In the genomic region with DNA sequence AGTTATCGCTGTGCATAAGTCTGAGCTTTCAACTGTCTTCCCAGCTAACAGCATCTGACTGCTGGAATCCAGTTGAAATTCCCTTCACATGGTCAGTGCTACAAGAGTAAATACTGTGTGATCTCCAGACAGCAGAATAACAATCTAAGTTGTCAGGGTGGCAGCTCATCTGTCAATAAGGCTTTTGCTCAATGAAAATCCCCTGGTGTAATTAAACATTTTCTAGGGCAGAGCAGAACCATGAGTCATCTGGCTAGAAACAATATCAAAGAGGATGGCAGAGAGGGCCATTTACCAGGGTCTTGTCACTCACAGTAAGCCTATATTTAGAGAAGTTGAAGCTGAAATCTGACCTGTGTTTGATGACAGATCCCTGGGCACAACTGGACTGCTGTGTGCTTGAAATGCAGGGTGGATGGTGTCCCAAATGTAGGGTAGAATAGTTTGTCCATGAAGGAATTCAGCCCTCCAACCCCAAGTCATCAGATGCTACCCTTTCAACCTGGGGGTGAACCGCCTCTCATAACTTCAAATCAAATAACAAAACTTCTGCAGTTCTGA, we compare ENCODE assay signal across 28 mouse cellular contexts.
DNase-seq lines count a peak whose midpoint lies in the region; ATAC-seq and TF ChIP-seq lines count a peak whose summit lies in the region.
"Had no signal": no experiment of that assay in that cellular context is flagged by ENCODE, and none has a peak within 500 bp of the region (broad histone marks: within the 10 kb centered on the region; RNA-seq: fewer than 3 reads in every experiment).

No protein-coding gene starts in this region.

- H3K36me3 ChIP-seq in limb, embryonic 14.5 days (ENCODE audit: control insufficient read depth, insufficient read depth, low read length), result no peaks in the 10 kb centered on the region
- H3K36me3 ChIP-seq: forebrain, embryonic 10.5 days; forebrain, embryonic 15.5 days; midbrain, embryonic 13.5 days; neural tube, embryonic 15.5 days had no signal

- no peak for TF ChIP-seq CTCF in gastrocnemius, adult 2 months (IDR thresholded peaks at IDR 0.05)

- H3K27ac ChIP-seq in gastrocnemius, adult 2 months, result peak overlapping the region; percentile 71
- no peak overlapping the region for H3K27ac ChIP-seq in limb, embryonic 14.5 days (replicated peaks; ENCODE audit: low read depth, low read length)
- H3K27ac ChIP-seq: forebrain, embryonic 10.5 days; forebrain, embryonic 15.5 days; hindbrain, embryonic 14.5 days; midbrain, embryonic 13.5 days; neural tube, embryonic 15.5 days; stomach, postnatal 0 days had no signal

- peak; percentile 53; the same call in 1 of the 2 replicates for ATAC-seq in limb, embryonic 14.5 days (ENCODE audit: low FRiP score, low read depth)
- ATAC-seq: forebrain, embryonic 15.5 days; intestine, postnatal 0 days; midbrain, embryonic 13.5 days had no signal

- WGBS in limb, embryonic 14.5 days, result 93% methylated on average over 2 of the region's 2 CpGs

- no peaks in the 10 kb centered on the region for H3K9me3 ChIP-seq in limb, embryonic 14.5 days (ENCODE audit: control insufficient read depth, low read length)
- H3K9me3 ChIP-seq: forebrain, embryonic 10.5 days; forebrain, embryonic 15.5 days; midbrain, embryonic 13.5 days; neural tube, embryonic 15.5 days had no signal

- no peak overlapping the region for H3K4me3 ChIP-seq in gastrocnemius, adult 2 months
- H3K4me3 ChIP-seq in limb, embryonic 14.5 days (replicated peaks; ENCODE audit: low read length), result no peak overlapping the region
- H3K4me3 ChIP-seq: forebrain, embryonic 10.5 days; forebrain, embryonic 15.5 days; midbrain, embryonic 13.5 days; neural tube, embryonic 15.5 days had no signal

- DNase-seq in gastrocnemius, adult 2 months, result no peak
- no peak for DNase-seq in gastrocnemius, adult 8-10 months (ENCODE audit: low spot score in 2 of 2)
- DNase-seq in Muller cell, postnatal 12 days (ENCODE audit: inconsistent ontology term), result peak; percentile 80
- peak; percentile 14 for DNase-seq in limb, embryonic 14.5 days (ENCODE audit: low spot score)
- DNase-seq in skeletal muscle tissue, adult 2 months (ENCODE audit: low read depth, low spot score), result peak; percentile 51
- DNase-seq in thymus, postnatal 25 days, result no peak
- DNase-seq: adrenal gland, adult 8-10 months; B cell, adult 2 months; cerebellum, adult 2 months; cerebellum, postnatal 14 days; gastrocnemius, postnatal 10 days; heart, postnatal 36 days; kidney, adult 9 months; kidney, postnatal 10 days; lung, postnatal 36 days; right cerebral cortex, adult 18-20 months; thymus, adult 18-20 months; thymus, postnatal 36 days had no signal

- H3K4me2 ChIP-seq in limb, embryonic 14.5 days (replicated peaks; ENCODE audit: low read depth, low read length, severe bottlenecking), result no peak overlapping the region
- H3K4me2 ChIP-seq: forebrain, embryonic 15.5 days; heart, embryonic 11.5 days; hindbrain, embryonic 14.5 days; liver, embryonic 11.5 days; midbrain, embryonic 13.5 days; neural tube, embryonic 15.5 days had no signal

- no peaks in the 10 kb centered on the region for H3K27me3 ChIP-seq in limb, embryonic 14.5 days (ENCODE audit: control insufficient read depth, insufficient read depth, low read length)
- H3K27me3 ChIP-seq: CH12.LX; forebrain, embryonic 15.5 days; midbrain, embryonic 13.5 days; neural tube, embryonic 15.5 days had no signal

- intact Hi-C loops in gastrocnemius, adult 2 months (cut with DNase I), result loop anchor here (5.0 kb wide), 1 partner anchor 269 kb away; no protein-coding TSS in a partner anchor

- no peaks in the 10 kb centered on the region for H3K4me1 ChIP-seq in limb, embryonic 14.5 days (ENCODE audit: control insufficient read depth, insufficient read depth, low read length)
- H3K4me1 ChIP-seq: forebrain, embryonic 10.5 days; forebrain, embryonic 15.5 days; midbrain, embryonic 13.5 days; neural tube, embryonic 15.5 days had no signal

- H3K9ac ChIP-seq in limb, embryonic 14.5 days (ENCODE audit: low read depth, low read length, severe bottlenecking), result no peak overlapping the region
- H3K9ac ChIP-seq: forebrain, embryonic 15.5 days; hindbrain, embryonic 14.5 days; midbrain, embryonic 13.5 days; neural tube, embryonic 15.5 days had no signal

- no peak for TF ChIP-seq POLR2A in limb, embryonic 14.5 days (IDR thresholded peaks at IDR 0.05; ENCODE audit: borderline replicate concordance, extremely low read depth, insufficient read depth, insufficient read length)

Comparison
In these comparisons a context has a peak if more than half of its experiments do, and no peak if none do; other contexts are left out.
1. DNase-seq: peak in Muller cell, postnatal 12 days (single experiment), limb, embryonic 14.5 days (single experiment) and skeletal muscle tissue, adult 2 months (single experiment); none in gastrocnemius, adult 2 months (single experiment), gastrocnemius, adult 8-10 months (0 of 2) and thymus, postnatal 25 days (single experiment).